Mouse (Mus musculus) heart, adult 2 months (tissue): ENCODE measurements around the gene Gnb2.

Experiments
- CTCF ChIP-seq: fragments of 200-600 bp; IDR thresholded peaks from 2 replicates; pipeline ENCODE4 v1.8.1; 2022; ENCODE audit warnings: antibody characterized with exemption, mild to moderate bottlenecking, moderate library complexity
- POLR2A ChIP-seq: fragments of 200-500 bp; IDR thresholded peaks from 2 replicates; pipeline ENCODE4 v1.6.1; 2011; ENCODE audit warnings: mild to moderate bottlenecking, low read depth, low read length, control low read depth; ENCODE audit not compliant: insufficient read depth

DNA sequence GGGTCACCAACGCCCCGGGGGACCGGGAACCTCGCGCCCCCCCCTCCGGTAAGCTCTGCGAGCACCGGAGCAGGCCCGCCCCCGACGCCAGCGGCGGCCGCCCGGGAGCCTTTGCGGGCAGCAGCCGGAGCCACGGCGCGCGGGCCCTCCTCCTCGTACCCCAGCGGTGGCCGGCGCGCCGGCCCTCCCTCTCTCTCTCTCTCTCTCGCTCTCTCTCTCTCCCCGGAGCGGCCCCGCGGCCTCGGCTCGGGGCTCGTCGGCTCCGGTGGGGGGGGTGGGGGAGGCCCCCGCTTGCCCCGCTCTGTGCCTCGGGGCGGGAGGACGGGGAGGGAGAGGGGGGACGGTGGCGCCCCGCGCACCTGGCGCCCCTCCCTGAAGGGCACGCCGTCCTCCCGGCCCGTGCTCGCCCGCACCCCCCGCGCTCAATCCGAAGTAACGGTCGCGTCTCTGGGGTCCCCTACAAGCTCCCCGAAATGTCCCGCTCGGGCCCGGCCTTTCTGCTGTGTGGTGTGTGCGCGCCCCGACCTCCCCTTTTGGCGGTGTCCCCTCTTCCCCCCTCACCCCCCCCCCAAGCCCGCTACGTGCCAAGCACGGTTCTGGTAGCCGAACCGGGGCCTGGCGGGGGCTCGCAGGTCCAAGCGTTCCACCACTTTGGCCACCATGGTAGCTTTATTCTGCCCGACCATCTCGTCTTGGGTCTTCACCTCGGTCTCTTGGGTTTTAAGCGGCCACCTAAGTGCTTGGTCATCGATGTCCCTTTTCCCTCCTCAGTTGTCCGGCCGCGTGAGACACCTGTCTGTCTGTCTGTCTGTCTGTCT is 22.5 kb downstream of the Gnb2 start:
- TF ChIP-seq POLR2A = no peak
- TF ChIP-seq CTCF = no peak
